Mouse (Mus musculus) C2C12 (cell line): ENCODE results near the gene Cox7a1. TPM values are rescaled to one million over a fixed set of nuclear protein-coding genes. Genes with fewer than 3 reads are reported as not detected.
A peak's percentile ranks its signal among the peaks of the same experiment; 100 is the strongest.
"Not testable (repeated sequence)": the region's sequence is repeated elsewhere in the genome, so short reads cannot be mapped to it uniquely, and the experiment has no call there.

ENCODE experiments used
- H3K27me3 ChIP-seq: one replicate; pipeline ENCODE4 v1.6.1; 2011; ENCODE audit not compliant: control insufficient read depth, insufficient read depth, insufficient read length
- H3K36me3 ChIP-seq: one replicate; pipeline ENCODE4 v1.6.1; 2011; ENCODE audit not compliant: control insufficient read depth, insufficient read depth
- H3K4me3 ChIP-seq: one replicate; pipeline ENCODE4 v1.5.1; 2011; ENCODE audit warnings: mild to moderate bottlenecking, control low read depth; ENCODE audit not compliant: poor library complexity, insufficient read depth, severe bottlenecking
- H3K79me2 ChIP-seq: one replicate; pipeline ENCODE4 v1.6.1; 2011; ENCODE audit not compliant: control insufficient read depth, insufficient read depth
- H3K79me3 ChIP-seq: one replicate; pipeline ENCODE4 v1.6.1; 2011; ENCODE audit warnings: low read depth, control low read depth
- H3ac ChIP-seq: one replicate; pipeline ENCODE3; 2011; ENCODE audit warnings: low read depth; ENCODE audit not compliant: control insufficient read depth, insufficient read length
- CEBPB ChIP-seq: IDR thresholded peaks from one replicate; pipeline ENCODE4 v1.6.1; 2011; ENCODE audit warnings: low read depth, mild to moderate bottlenecking, control low read depth, moderate library complexity
- CTCF ChIP-seq: IDR thresholded peaks from one replicate; pipeline ENCODE4 v1.5.1; 2011; ENCODE audit not compliant: control insufficient read depth, insufficient read depth, insufficient read length
- FOSL1 ChIP-seq: IDR thresholded peaks from one replicate; pipeline ENCODE4 v1.8.0; 2011; ENCODE audit warnings: mild to moderate bottlenecking, low read length; ENCODE audit not compliant: poor library complexity, insufficient read depth, severe bottlenecking
- MAX ChIP-seq: IDR thresholded peaks from one replicate; pipeline ENCODE4 v1.6.1; 2011; ENCODE audit warnings: mild to moderate bottlenecking, control low read depth
- MYOD1 ChIP-seq: IDR thresholded peaks from one replicate; pipeline ENCODE4 v1.6.1; 2011; ENCODE audit warnings: low read depth; ENCODE audit not compliant: control insufficient read depth, insufficient read length
- MYOG ChIP-seq: IDR thresholded peaks from one replicate; pipeline ENCODE4 v1.6.1; 2011; ENCODE audit not compliant: control insufficient read depth, insufficient read length; ENCODE audit errors: extremely low read depth
- USF1 ChIP-seq: IDR thresholded peaks from one replicate; pipeline ENCODE4 v1.6.1; 2011; ENCODE audit warnings: low read depth, mild to moderate bottlenecking, control low read depth, moderate library complexity
- polyA plus RNA-seq: library from polyadenylated mRNA; unstranded; fragments of >200 nt; fragmentation: generic; extraction: Trizol; gene quantifications from one replicate; pipeline ENCODE4 v1.2.1, GENCODE M21; 2012; ENCODE audit warnings: missing spikeins

Cox7a1 gene
- polyA plus RNA-seq, 1 experiment: 7.9 TPM

- no peaks in the 10 kb centered on the region for H3K36me3 ChIP-seq
- H3ac ChIP-seq: no peak overlapping the region
- H3K79me2 ChIP-seq: peaks cover 3% of the 10 kb centered on the region
- H3K4me3 ChIP-seq: no peak overlapping the region
- H3K79me3 ChIP-seq: no peaks in the 10 kb centered on the region
- no peaks in the 10 kb centered on the region for H3K27me3 ChIP-seq
- TF ChIP-seq CTCF (no peak), USF1 (no peak), MYOD1 (no peak), CEBPB (no peak)
Observed at GRCm38 (mm10) chr7:30199498-30200139, 15.7 kb downstream of the Cox7a1 start.

DNA sequence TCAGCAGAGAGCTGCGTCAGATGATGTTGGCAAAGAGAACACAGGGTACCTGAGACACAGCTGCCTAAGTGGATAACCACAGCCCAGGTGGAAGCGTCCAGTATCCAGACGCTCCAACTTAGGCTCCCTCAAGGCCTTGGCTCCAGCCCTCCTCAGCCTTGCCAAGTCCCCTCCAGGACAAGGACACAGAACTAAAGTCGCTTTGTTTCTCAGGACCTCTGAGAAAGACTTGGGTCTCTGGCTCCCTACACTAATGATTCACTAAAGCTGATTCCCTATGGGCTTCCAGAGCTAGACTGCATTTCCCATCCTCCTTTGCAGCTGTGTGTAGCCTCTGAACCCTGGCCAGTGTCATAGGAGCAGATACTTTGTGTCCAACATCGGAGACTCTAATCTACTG is 16.3 kb downstream of the Cox7a1 start:
- Histone ChIP-seq H3ac (no peak overlapping the region), H3K36me3 (no peaks in the 10 kb centered on the region), H3K79me2 (no peaks in the 10 kb centered on the region), H3K79me3 (no peaks in the 10 kb centered on the region), H3K27me3 (no peaks in the 10 kb centered on the region), H3K4me3 (no peak overlapping the region)
- TF ChIP-seq CEBPB: no peak
- TF ChIP-seq CTCF: no peak
- TF ChIP-seq USF1: no peak
- TF ChIP-seq MYOD1: no peak
- TF ChIP-seq MYOG: no peak
- no peak for TF ChIP-seq MAX
- TF ChIP-seq FOSL1: no peak

GRCm38 (mm10) chr7:30200661-30201060 is 16.7 kb downstream of the Cox7a1 start:
- not testable (repeated sequence) for H3K36me3 ChIP-seq, H3K27me3 ChIP-seq, H3ac ChIP-seq, H3K4me3 ChIP-seq, H3K79me2 ChIP-seq, H3K79me3 ChIP-seq

GRCm38 (mm10) chr7:30202895-30203690 is 19.1 kb downstream of the Cox7a1 start:
- Histone ChIP-seq H3K4me3 (no peak overlapping the region), H3K79me2 (no peaks in the 10 kb centered on the region), H3K79me3 (no peaks in the 10 kb centered on the region), H3K27me3 (no peaks in the 10 kb centered on the region), H3ac (no peak overlapping the region), H3K36me3 (no peaks in the 10 kb centered on the region)
- no peak for TF ChIP-seq MAX
- no peak for TF ChIP-seq CEBPB
- no peak for TF ChIP-seq CTCF
- TF ChIP-seq MYOG: no peak
- TF ChIP-seq USF1: no peak
- no peak for TF ChIP-seq FOSL1
- no peak for TF ChIP-seq MYOD1

DNA sequence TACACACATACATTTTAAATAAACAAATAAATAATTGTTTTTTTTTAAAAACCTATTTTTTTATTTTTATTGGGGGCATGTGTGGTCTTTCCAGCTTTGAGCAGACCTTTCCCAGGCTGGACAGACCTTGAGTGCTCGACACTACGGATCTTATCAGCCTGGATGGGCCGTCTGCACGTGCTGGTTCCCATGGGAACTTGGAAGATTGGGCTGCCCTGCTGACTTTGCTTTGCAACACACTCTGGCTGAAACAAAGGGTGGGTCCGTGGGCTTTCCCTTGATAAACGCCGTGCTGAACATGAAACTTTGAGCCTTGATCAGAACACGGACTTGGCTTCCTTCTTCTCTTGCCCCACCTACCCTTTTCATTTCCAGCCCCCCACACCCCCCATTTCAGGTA is 20.4 kb downstream of the Cox7a1 start:
- H3K79me2 ChIP-seq: no peaks in the 10 kb centered on the region

GRCm38 (mm10) chr7:30205383-30205782 is 21.4 kb downstream of the Cox7a1 start:
- TF ChIP-seq MAX (no peak), CTCF (peak; percentile 52), CEBPB (no peak), FOSL1 (no peak)
- H3K27me3 ChIP-seq: no peaks in the 10 kb centered on the region
- no peaks in the 10 kb centered on the region for H3K36me3 ChIP-seq

More for the DNA sequence above, 20.4 kb downstream of the Cox7a1 start:
- no peaks in the 10 kb centered on the region for H3K79me3 ChIP-seq
- no peak overlapping the region for H3ac ChIP-seq
- no peaks in the 10 kb centered on the region for H3K36me3 ChIP-seq
- no peak for TF ChIP-seq USF1
- no peak for TF ChIP-seq CTCF
- H3K27me3 ChIP-seq: no peaks in the 10 kb centered on the region
- no peak overlapping the region for H3K4me3 ChIP-seq

DNA sequence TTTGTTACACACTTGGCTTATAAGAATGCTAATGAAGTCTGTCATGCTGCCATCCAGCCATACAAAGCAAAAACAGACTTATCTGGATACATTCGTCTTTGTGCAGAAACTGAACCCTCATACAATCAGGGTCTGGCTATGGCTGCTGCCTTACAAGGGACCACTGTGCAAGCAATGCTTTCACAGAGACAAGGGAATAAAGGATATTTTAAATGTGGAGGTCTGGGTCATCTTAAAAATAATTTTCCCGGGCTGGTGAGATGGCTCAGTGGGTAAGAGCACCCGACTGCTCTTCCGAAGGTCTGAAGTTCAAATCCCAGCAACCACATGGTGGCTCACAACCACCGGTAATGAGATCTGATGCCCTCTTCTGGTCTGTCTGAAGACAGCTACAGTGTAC is 22.4 kb downstream of the Cox7a1 start:
- not testable (repeated sequence) for H3K27me3 ChIP-seq, H3K36me3 ChIP-seq, H3K79me2 ChIP-seq, H3K79me3 ChIP-seq, H3K4me3 ChIP-seq, H3ac ChIP-seq

More at GRCm38 (mm10) chr7:30205383-30205782, 21.4 kb downstream of the Cox7a1 start:
- Histone ChIP-seq H3ac (no peak overlapping the region), H3K79me2 (no peaks in the 10 kb centered on the region), H3K4me3 (no peak overlapping the region), H3K79me3 (no peaks in the 10 kb centered on the region)
